Mouse (Mus musculus) skeletal muscle tissue, adult 2 months (tissue): ENCODE data around the gene B4galt2.

Experiments
- DNase-seq: peaks from one replicate; pipeline ENCODE4 v3.0.0-alpha.2; 2012; ENCODE audit warnings: low read depth, low spot score

Gene B4galt2

GRCm38 (mm10) chr4:117870437-117870836 lies 12.8 kb downstream of the B4galt2 start:
- no peak for DNase-seq

DNA sequence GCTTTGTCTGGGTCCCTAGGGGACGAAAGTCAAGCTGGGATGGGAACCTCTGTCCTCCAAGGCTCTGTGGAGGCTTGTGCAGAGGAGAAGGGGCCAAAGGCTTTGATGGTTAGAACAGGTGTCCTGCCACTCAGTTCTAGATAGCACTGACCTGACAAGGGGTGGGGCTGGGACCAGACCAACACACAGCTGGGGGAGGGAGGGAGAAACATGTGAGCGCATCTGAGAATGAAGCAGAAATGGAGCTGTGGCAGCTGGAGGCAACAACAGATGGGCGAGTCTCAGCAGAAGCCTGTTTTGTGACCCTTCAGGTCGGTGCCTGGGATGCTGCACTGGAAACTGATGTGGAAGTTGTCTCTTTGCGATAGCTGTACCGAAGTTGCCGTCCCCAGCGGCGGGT lies 14.0 kb downstream of the B4galt2 start:
- no peak for DNase-seq

DNA sequence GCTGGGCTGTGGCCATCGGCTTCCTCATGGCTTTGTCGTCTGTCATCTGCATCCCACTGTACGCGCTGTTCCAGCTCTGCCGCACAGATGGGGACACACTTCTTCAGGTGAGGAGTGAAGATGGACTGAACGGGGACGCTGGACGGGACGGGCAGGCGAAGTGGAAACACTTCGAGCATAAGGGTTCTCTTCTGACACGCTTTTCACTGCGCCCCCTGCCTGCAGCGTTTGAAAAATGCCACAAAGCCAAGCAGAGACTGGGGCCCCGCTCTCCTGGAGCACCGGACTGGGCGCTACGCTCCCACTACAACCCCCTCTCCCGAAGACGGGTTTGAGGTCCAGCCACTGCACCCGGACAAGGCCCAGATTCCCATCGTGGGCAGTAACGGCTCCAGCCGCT lies 15.5 kb downstream of the B4galt2 start:
- DNase-seq = no peak

DNA sequence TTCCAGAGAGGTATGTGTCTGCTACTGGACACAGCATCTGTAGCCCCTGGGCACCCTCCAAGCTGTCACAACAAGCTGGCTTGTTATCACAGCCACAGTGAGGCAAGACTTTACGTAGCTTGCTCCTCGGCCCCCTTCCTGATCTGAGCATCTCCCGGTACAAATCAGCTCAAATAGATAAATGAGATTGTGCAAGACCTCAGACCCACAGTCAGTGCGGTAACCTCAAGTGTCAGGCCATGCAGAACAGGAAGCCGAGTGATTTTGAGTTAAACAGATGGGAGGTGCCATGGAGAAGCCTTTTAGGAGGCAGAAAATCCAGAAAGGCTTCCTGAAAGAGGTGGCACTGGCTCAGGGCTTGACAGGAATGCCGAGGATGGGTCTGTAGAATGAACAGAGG lies 16.3 kb downstream of the B4galt2 start:
- no peak for DNase-seq

GRCm38 (mm10) chr4:117866083-117866482 lies 17.2 kb downstream of the B4galt2 start:
- peak; percentile 88 for DNase-seq

- DNase-seq = no peak
Observed at GRCm38 (mm10) chr4:117862823-117863222, 20.5 kb downstream of the B4galt2 start.

GRCm38 (mm10) chr4:117860570-117860969 lies 22.7 kb downstream of the B4galt2 start:
- DNase-seq = no peak

GRCm38 (mm10) chr4:117858794-117859193 lies 24.5 kb downstream of the B4galt2 start:
- peak; percentile 67 for DNase-seq

DNA sequence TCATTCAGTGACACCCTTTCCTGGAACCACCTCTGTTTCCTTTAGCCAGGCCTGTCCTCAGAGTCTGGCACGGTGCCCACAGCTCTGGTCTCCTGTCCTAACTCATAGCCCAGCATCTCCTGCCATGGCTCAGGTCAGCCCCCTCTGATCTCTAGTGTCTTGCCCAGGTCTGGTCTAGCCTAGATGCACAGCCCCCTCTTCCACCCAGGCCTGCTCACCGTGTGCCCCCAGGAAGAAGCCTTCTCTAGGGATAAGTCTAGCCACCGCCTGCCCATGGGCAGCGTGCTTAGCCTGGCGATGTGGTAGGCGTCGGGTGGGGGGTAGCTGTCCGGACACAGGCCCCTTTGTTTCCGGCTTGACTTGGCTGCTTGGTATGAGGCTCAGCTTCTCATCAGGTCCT lies 28.1 kb downstream of the B4galt2 start:
- DNase-seq = no peak

GRCm38 (mm10) chr4:117852152-117852868 lies 31.0 kb downstream of the B4galt2 start:
- DNase-seq = no peak

- peak; percentile 55 for DNase-seq
Observed at GRCm38 (mm10) chr4:117850871-117851270, 32.4 kb downstream of the B4galt2 start.

- peak; percentile 74 for DNase-seq
Observed at GRCm38 (mm10) chr4:117850176-117850575, 33.1 kb downstream of the B4galt2 start.

GRCm38 (mm10) chr4:117849506-117849905 lies 33.8 kb downstream of the B4galt2 start:
- DNase-seq = no peak

DNA sequence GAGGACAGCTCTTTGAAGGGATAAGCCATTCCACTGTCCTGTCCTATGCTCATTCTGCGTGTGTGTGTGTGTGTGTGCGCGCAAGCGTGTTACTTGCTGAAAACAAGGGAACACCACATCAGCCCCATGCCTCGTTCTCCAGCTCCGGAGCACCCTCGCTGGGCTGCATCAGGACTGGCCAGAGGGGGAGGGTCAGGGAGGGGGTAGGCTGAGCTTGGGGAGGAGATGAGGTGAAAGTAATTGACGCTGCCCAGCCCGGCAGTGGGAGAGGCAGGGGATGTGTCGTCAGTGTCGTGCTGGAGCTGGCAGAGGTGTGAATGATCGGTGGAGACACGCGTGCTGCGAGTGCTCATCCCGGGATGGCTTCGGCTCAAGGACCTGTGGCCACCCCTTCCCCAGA lies 34.2 kb downstream of the B4galt2 start:
- no peak for DNase-seq

DNA sequence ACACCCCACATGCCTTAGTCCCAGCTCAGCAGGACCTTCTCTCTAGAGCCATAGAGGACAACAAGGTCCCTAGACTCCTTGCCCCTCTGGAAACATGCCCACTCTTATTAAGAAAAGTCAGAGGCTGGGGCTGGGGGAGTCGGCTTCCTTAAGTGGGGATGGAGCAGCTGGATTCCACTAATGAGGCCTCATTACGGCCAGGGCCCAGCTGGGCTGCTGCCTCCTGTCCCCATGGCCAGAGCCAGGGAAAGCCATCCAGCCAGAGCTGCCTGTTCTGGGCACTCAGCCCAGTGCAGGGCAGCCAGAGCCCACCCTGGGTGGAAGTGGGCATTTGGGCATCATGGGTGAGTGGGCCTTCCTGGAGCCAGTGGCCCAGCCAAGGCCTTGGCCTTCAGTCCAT lies 36.3 kb downstream of the B4galt2 start:
- no peak for DNase-seq

DNA sequence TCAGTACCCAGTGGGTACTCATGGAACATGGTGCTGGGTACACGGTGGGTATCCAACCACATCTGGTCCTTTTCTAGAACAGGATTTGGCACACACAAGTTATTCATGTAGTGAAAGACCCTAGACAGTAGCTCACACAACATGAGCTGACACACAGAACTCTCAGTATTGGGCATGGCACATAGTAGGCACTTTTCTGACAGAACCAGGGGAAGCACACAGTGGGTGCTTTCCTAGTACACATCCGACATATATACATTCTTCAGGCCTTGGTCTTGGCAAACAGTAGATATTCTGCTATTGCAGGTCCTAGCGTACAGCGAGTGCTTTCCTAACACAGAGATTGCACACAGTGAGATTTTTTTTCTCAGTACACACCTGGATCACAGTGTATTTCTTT lies 37.0 kb downstream of the B4galt2 start:
- no peak for DNase-seq

DNA sequence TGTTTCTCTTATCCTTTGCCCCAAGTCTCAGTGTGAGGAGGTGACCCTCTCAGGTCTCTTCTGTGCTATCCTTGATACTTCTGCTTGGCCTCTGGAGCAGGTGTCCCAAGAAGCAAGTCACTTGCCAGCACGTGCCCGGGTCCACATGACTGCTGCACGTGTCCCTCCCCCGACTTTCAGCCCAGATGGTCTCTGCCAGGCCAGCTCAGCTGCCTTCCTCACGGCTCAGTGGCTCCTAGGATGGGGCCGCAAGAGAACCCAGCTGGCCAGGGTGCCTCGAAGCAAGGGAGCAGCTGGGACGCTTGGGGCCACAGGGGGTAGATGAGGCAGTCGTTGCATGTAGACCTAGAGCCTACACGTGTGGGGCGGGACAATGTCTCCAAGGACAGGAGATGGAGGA lies 38.0 kb downstream of the B4galt2 start:
- DNase-seq = no peak

DNA sequence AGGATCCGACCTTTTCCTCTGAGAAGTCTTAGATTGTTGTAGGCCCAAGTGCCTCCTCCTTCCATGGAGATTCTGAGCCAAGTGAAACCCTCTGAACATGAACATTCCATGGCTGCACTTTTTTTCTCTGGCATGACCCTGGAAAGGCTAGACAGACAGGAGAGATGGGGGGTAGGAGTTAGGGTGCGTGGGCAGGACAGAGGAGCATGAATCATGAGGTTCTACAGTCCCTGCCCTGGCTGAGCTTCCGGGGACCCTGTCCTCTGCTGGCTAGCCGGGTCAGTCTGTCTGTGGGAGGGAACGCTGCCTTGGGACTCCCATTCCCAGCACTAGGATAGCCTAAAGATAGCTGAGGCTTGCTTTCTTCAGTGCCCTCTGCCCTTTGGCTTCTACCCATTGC lies 38.8 kb downstream of the B4galt2 start:
- DNase-seq = no peak

DNA sequence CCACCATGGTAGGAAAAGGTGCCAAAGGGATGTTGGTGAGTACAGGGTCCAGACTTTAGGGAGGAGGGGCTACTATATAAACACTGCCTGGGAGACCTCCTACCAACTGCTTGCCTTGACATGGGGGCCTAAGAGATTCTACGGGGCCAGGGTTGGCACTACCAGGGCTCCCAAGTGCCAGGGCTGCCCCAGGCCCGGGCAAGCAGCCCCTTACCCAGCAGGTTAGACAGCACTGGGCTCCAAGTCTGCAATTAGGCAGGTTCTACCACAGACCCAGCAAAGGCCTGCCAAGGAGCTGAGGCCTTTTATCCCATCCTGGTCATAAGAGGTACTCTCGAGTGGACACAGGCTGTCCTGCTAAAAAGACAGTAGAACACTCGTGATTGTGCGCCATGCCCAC lies 40.2 kb downstream of the B4galt2 start:
- no peak for DNase-seq

DNA sequence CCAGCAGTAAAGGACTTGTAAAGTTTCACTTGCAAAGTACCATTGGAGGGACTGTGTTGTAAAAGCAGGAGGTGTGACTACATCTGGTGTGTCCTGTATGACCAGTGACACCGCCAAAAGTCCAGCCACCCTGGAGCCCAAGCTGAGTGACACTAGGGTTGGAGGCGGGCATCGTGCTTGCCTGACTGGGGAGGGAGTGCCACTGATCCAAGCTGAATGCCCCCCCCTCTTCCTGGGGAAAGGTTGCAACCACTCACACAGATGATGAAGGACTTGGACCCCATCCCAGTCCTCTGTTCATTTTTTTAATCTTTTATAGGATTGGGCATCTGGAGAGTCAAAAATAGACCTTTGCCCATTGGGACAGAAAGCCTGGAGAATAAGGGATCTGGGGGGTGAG lies 41.7 kb downstream of the B4galt2 start:
- no peak for DNase-seq

DNA sequence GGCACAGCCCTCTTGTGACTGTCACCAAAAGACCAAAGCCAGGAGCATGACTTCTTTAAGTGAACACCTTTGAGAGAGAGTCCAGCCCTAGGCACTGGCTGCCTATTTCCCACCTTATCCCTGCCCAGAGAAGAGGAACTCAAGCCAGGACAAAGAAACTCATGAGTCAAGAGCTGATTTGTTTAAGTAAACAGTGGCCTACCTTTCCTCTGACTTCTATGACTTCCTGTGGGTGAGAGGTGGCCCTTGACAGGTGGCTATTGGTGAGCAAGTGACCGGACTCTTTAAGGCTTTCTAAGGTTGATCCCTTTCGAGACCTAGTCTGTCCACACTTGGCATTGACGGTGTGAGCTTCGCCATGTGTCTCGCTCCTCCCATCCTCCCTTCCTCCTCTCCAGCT lies 42.5 kb downstream of the B4galt2 start:
- DNase-seq = no peak

GRCm38 (mm10) chr4:117839366-117839765 lies 43.9 kb downstream of the B4galt2 start:
- DNase-seq = no peak

GRCm38 (mm10) chr4:117837271-117837670 lies 46.0 kb downstream of the B4galt2 start:
- DNase-seq = no peak

- DNase-seq = peak; percentile 80
Observed at GRCm38 (mm10) chr4:117836204-117836767, 47.0 kb downstream of the B4galt2 start.
